Mouse (Mus musculus) testis, postnatal 10 days (tissue): ENCODE data around the gene Mlxip.

Source experiments
- DNase-seq: peaks from one replicate; pipeline ENCODE4 v3.0.0; 2021; ENCODE audit warnings: low spot score

Gene Mlxip

GRCm38 (mm10) chr5:123432305-123432874, 37.8 kb downstream of the Mlxip start:
- no peak for DNase-seq

DNA sequence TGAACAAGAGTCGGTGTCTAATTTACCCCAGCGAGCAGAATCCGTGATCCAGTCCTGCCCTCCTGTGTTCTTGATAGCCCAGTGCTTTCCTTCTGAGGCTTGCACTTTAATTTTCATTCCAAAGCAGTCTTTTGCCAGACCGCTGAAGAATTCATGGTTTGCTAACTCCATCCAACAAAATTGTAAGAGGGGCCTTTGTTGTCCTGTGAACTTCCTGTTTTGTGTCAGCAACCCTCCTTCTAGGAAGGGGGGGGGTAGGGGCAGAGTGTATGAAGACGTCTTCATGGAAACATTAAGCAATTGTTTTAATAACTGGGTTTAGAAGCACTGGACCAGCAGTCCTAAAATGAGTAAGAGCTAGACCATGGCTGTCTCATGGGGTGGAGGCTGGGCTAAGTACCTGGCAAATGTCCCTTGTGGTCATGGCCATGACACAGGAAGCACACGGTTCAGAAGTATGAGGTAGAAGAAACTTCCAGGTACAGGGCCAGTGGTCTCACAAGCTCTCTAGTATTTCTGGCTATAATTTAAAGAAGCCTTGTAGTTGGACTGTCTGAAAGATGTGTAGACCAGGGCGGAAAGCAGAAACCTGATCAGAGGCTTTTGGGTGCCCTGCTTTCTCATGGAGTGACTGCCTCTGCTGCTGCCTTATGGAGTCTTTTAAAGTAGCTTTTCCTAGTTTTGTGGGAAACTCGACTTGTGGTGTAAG, 41.6 kb downstream of the Mlxip start:
- no peak for DNase-seq

DNA sequence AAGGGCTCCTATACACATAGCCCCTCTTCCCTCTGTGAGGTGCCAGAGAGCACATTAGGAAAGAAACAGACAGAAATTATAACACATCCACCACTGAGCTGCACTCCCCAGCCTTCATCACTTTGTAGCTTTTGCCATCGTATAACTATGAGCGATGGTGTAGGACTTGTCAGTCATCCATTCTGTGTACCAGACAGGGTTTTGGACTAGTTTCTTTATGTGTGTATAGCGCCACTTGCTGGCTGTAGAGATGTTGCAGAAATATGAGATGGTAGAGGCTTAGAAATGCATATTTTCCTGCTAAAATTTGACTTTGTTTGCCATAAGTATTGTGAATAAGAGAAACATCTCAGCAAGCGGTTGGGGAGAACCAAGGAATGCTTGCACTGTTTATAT, 42.2 kb downstream of the Mlxip start:
- DNase-seq = no peak

DNA sequence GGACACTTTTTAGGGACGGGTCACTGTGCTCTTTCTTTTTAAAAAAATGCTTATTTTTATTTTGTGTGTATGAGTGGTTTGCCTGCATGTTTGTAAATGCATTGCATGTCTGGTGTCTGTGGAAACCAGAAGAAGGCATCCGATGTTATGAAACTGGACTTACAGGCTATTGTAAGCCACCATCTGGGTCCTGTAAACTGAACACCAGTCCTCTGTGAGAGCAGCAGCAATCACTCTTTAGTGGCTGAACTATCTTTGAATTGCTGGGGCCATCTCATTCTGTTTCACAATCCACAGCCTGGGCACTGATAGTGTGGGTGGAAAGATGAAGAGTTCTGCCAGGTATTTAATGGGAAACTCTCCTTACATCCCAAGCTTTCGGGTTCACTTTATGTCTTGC, 43.8 kb downstream of the Mlxip start:
- no peak for DNase-seq

DNA sequence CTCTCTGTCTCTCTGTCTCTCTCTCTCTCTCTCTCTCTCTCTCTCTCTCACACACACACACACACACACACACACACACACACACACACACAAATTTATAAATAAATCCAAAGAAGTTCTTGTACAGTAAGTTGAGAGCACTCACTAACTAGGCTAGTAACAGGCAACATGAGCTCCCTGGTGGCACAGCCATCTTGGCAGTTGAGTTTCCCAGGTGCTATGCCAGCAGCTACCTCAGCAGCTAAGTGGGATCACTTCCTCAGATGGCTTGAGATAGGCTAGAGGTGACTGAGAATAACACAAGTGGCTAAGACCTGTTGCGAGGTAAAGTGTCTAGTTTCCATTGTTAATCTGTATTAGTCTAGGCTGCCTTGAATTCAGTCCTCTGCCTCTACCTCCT, 44.7 kb downstream of the Mlxip start:
- DNase-seq = no peak

- DNase-seq = peak; percentile 65
These were observed 45.3 kb downstream of the Mlxip start for GRCm38 (mm10) chr5:123439941-123440340.

- DNase-seq = no peak
These were observed 46.1 kb downstream of the Mlxip start for GRCm38 (mm10) chr5:123440664-123441063.

DNA sequence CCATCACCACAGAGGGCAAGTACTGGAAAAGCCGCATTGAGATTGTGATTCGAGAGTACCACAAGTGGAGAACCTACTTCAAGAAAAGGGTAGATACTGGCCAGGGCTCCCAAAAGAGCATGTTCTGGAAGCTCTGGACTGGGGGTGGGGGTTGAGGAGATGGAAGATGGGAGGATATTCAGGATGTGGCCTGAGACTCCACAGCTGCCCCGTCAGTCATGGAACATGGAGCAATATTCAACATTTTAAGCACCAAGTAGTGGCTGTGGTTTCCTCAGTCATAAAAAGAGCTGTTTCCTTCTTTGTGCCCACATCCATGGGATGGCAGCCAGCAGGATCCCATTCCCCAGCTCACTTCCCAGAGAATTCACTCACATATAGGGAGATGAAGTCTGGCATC, 47.7 kb downstream of the Mlxip start:
- DNase-seq = no peak

DNA sequence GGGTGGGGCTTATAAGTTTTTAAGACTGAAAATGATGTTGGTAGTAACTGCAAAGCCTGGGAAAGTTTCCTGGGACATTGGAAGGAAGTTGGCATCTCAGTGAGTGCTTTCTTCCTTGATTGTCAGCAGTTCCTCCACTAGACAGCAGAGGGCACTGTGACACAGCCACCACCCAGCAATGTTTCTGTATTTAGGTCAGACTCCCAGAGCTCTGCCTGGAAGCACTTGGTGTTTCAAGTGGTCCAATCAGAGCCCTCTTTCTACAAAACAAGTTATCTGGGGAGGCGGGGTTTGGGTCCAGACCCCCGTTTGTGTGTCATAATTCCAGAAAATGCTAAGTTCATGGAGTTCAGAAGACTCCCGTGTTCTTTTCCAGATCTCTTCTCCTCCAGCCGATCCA, 49.5 kb downstream of the Mlxip start:
- DNase-seq = peak; percentile 83

GRCm38 (mm10) chr5:123444849-123445334, 50.3 kb downstream of the Mlxip start:
- no peak for DNase-seq

DNA sequence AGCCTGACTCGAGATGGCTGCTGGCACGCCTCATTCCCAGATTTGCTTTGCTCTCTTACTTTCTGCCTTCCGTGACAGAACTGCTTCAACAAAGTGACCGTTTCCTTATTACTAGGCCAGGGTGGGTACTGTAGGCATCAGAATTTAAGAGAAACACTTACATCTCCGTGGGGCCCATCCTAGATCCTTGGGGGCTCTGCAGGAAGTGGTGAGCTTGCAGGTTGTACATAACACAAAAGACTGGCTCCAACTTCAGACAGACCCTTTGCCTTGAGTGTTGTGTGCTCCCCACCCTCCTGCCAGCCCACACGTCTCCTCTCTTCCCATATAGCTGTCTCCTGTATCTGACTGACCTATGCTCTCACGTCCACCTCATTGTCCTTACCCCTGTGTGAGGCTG, 57.3 kb downstream of the Mlxip start:
- DNase-seq = no peak

DNA sequence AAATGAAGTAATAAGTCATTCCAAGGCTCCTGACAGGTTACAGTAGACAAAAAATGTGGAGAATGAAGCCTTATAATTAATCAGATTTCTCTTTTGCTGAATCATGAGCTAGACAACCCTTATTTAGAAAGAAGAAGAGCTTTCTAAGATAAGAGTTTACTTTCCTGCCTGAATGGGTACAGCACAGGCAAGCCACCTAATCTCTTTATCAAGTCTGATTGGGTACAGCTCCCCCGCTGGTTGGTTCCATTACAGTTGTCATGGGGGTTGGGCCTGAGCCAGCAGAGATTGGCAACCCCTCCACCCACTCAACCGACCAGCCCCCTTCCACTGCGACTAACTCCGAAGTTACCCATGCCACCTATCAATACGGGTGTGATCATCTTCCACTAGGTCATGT, 66.8 kb downstream of the Mlxip start:
- no peak for DNase-seq

- DNase-seq = no peak
These were observed 70.0 kb downstream of the Mlxip start for GRCm38 (mm10) chr5:123464638-123465037.

- no peak for DNase-seq
These were observed 76.3 kb downstream of the Mlxip start for GRCm38 (mm10) chr5:123470784-123471400.

DNA sequence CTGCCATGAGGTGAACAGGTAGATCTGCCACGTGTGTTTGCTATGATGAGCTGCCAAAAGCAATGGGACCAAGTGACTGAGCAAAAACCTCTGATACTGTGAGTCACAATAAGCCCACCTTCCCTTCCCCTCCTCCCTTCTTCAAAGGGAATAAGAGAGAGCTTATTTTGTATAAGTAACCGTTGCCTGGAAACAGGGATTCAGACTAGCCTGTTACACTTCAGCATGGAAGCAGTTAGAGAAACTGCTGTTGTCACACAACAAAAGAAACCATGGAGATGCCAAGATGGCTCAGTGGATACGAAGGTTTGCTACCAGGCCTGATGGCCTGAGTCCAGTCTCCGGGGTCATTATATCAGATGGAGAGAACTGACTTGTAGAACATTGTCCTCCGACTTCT, 79.2 kb downstream of the Mlxip start:
- no peak for DNase-seq

- no peak for DNase-seq
These were observed 93.2 kb downstream of the Mlxip start for GRCm38 (mm10) chr5:123487659-123488395.

- no peak for DNase-seq
These were observed 94.7 kb downstream of the Mlxip start, which contains the start of the genes Lrrc43 and Il31 for GRCm38 (mm10) chr5:123489112-123489785. Gene Lrrc43 (plus strand): TSS chr5:123489305. Gene Il31 (minus strand): TSS chr5:123489489.

DNA sequence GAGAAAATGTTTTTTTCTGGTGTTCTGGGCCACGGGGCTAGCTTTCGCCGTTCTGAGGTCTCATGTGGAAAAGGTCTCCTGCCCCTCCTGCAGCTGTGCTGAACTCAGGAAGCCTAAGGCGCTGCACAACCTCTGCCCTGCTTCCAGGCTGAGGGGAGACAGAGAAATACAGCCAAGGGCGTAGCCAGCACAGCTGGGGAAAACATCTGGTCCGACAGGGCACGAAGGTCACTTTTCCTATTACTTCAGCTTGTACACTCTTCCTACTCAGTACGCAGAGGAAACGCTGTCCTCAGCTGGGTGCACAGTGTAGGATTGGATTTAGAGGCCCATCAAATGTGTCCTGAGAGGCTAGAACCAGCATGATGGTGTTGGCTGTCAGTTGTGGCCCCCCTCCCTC, 95.3 kb downstream of the Mlxip start:
- no peak for DNase-seq

DNA sequence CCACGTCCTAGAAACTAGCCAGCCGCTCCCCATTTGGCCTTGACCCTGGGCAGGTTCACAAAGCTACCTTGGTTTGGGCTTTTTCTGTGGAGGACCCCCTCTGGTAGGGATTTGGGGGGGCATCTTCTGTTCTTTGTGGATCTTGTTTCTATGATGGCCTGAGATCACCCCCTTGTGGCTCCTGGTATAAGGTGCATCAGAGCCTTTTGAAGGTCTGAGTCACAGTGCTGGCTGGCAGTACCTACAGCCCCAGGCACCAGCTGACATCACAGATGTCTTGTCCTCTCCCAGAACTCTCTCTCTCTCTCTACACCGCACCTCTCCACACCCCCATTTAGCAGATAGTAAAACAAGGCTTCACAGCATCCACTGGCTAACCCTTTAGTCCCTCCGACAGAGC, 105.1 kb downstream of the Mlxip start:
- DNase-seq = no peak

- no peak for DNase-seq
These were observed 107.4 kb downstream of the Mlxip start for GRCm38 (mm10) chr5:123501973-123502372.
